Mouse (Mus musculus) heart, adult 2 months (tissue): Measurements from ENCODE around the gene Elob. TPM values are rescaled to one million over a fixed set of nuclear protein-coding genes. Genes with fewer than 3 reads are reported as not detected.

Experiments used
- DNase-seq, 2 experiments: peaks; one replicate each; pipeline ENCODE4 v3.0.0; 2021
- H3K27ac ChIP-seq: fragments of 200-600 bp; 2 replicates; pipeline ENCODE4 v1.8.1; 2022
- H3K27me3 ChIP-seq: fragments of 200-500 bp; 2 replicates; pipeline ENCODE4 v1.6.1; 2012; ENCODE audit warnings: mild to moderate bottlenecking, low read length, inconsistent platforms, mixed read lengths; ENCODE audit not compliant: control insufficient read depth, insufficient read depth
- H3K36me3 ChIP-seq: fragments of 200-500 bp; 2 replicates; pipeline ENCODE4 v1.6.1; 2012; ENCODE audit warnings: low read length, inconsistent platforms; ENCODE audit not compliant: control insufficient read depth, insufficient read depth
- H3K4me1 ChIP-seq: fragments of 200-500 bp; 2 replicates; pipeline ENCODE4 v1.6.1; 2011; ENCODE audit warnings: low read length; ENCODE audit not compliant: control insufficient read depth, insufficient read depth
- H3K4me3 ChIP-seq: fragments of 200-600 bp; 2 replicates; pipeline ENCODE4 v1.8.1; 2022
- H3K79me2 ChIP-seq: fragments of 200-500 bp; replicated peaks from 2 replicates; pipeline ENCODE4 v1.6.1; 2012; ENCODE audit warnings: mild to moderate bottlenecking, inconsistent platforms, low read length, moderate library complexity, mixed read lengths; ENCODE audit not compliant: control insufficient read depth, insufficient read depth
- H3K9ac ChIP-seq: fragments of 200-500 bp; 2 replicates; pipeline ENCODE4 v1.6.1; 2012; ENCODE audit warnings: low read depth, mild to moderate bottlenecking, control low read depth, inconsistent platforms, low read length, mixed read lengths
- CTCF ChIP-seq: fragments of 200-600 bp; IDR thresholded peaks from 2 replicates; pipeline ENCODE4 v1.8.1; 2022; ENCODE audit warnings: antibody characterized with exemption, mild to moderate bottlenecking, moderate library complexity
- EP300 ChIP-seq: fragments of 200-500 bp; IDR thresholded peaks from 2 replicates; pipeline ENCODE4 v1.6.1; 2011; ENCODE audit warnings: low read depth, low read length, control low read depth; ENCODE audit not compliant: insufficient read depth
- POLR2A ChIP-seq: fragments of 200-500 bp; IDR thresholded peaks from 2 replicates; pipeline ENCODE4 v1.6.1; 2011; ENCODE audit warnings: mild to moderate bottlenecking, low read depth, low read length, control low read depth; ENCODE audit not compliant: insufficient read depth
- WGBS: fragments of 180-500 bp; shearing (Covaris S2); methylation state at CpG from one replicate; pipeline ENCODE4 v1.1.7; 2018; 5-methylcytosine and 5-hydroxymethylcytosine counted together
- intact Hi-C: fragments of 180-260 bp; cut with DNase I; formaldehyde crosslinking; loops from one replicate; pipeline ENCODE4 v1.15.1; 2025
- polyA plus RNA-seq: library from polyadenylated mRNA; depleted of rRNA; stranded (reverse); fragments of >200 nt; gene quantifications from 2 replicates; pipeline ENCODE4 v1.2.3, GENCODE M21; 2012
- total RNA-seq, 2 experiments: library from RNA; stranded (reverse); gene quantifications; 2 replicates each; pipeline ENCODE4 v1.2.3; 2021

Elob gene
- total and polyA plus RNA-seq, 3 experiments = 325 to 511 (median 371) TPM

DNA sequence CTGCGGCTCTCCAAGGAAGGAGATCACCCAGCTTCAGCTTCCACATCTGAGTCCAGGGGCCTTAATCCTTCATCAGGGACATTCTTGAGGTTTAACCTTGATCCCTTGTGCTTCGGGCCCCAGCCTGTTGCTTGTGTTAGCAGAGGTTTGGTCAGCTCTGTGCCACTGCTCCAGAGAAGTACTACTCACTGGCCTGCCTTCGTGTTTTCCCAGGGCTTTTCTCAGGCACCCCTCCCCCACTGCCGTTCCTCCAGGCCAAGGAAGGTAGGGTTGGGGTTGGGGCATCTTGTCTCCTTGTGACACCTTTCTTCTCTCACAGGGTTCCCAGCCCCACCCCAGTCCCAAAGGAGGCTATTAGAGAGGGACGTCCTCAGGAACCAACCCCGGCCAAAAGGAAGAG lies 6.8 kb downstream of the Elob start:
- no peaks in the 10 kb centered on the region for H3K4me1 ChIP-seq
- DNase-seq = no peak
- peaks cover 19% of the 10 kb centered on the region for H3K36me3 ChIP-seq
- no peaks in the 10 kb centered on the region for H3K79me2 ChIP-seq
- H3K27me3 ChIP-seq = no peaks in the 10 kb centered on the region
- no peak overlapping the region for H3K4me3 ChIP-seq
- H3K27ac ChIP-seq = no peak overlapping the region
- TF ChIP-seq EP300 (no peak), POLR2A (no peak), CTCF (no peak)
- H3K9ac ChIP-seq = no peak overlapping the region
- 60% methylated on average over 6 of the region's 6 CpGs for WGBS
- intact Hi-C loops = no loop called here

DNA sequence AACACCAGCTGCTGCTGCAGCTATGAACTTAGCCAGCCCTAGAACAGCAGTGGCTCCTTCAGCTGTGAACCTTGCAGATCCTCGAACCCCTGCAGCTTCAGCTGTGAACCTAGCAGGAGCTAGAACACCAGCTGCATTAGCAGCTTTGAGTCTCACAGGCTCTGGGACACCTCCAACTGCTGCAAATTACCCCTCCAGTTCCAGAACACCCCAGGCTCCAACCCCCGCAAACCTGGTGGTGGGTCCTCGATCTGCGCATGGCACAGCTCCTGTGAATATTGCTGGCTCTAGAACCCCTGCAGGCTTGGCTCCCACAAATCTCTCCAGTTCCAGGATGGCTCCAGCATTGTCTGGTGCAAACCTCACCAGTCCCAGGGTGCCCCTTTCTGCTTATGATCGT lies 8.2 kb downstream of the Elob start:
- H3K36me3 ChIP-seq = peaks cover 22% of the 10 kb centered on the region
- intact Hi-C loops = no loop called here

DNA sequence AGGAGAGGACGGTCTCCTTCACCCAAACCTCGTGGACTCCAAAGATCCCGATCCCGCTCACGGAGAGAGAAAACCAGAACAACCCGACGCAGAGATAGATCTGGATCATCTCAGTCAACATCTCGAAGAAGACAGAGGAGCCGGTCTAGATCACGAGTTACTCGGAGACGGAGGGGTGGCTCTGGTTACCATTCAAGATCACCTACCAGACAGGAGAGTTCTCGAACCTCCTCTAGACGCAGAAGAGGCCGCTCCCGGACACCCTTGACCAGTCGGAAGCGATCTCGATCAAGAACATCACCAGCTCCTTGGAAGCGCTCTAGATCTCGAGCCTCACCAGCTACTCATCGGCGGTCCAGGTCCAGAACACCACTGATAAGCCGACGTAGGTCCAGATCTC lies 9.7 kb downstream of the Elob start:
- Histone ChIP-seq H3K9ac (no peak overlapping the region), H3K79me2 (no peaks in the 10 kb centered on the region), H3K27me3 (no peaks in the 10 kb centered on the region), H3K4me1 (no peaks in the 10 kb centered on the region), H3K27ac (no peak overlapping the region), H3K4me3 (no peak overlapping the region), H3K36me3 (peaks cover 27% of the 10 kb centered on the region)
- no peak for DNase-seq
- intact Hi-C loops = no loop called here
- 97% methylated on average over 25 of the region's 25 CpGs for WGBS
- TF ChIP-seq EP300 = no peak
- TF ChIP-seq POLR2A = no peak
- no peak for TF ChIP-seq CTCF

More for the DNA sequence above, 8.2 kb downstream of the Elob start:
- H3K27ac ChIP-seq = no peak overlapping the region
- WGBS = 96% methylated on average over 5 of the region's 5 CpGs
- H3K9ac ChIP-seq = no peak overlapping the region
- DNase-seq = no peak
- H3K4me3 ChIP-seq = no peak overlapping the region
- no peaks in the 10 kb centered on the region for H3K27me3 ChIP-seq
- H3K4me1 ChIP-seq = no peaks in the 10 kb centered on the region
- H3K79me2 ChIP-seq = no peaks in the 10 kb centered on the region
- no peak for TF ChIP-seq CTCF
- no peak for TF ChIP-seq EP300
- no peak for TF ChIP-seq POLR2A

DNA sequence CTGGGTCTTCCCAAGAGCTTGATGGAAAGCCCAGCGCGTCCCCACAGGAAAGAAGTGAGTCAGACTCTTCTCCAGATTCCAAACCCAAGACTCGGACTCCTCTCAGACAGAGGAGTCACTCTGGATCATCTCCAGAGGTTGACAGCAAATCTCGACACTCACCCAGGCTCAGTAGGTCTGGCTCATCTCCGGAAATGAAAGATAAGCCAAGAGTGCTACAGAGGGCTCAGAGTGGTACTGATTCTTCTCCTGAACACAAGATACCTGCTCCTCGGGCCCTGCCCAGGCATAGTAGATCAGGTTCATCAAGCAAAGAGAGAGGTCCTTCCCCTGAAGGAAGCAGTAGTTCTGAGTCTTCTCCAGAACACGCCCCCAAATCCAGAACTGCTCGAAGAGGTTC lies 10.4 kb downstream of the Elob start:
- H3K4me3 ChIP-seq = no peak overlapping the region
- H3K79me2 ChIP-seq = no peaks in the 10 kb centered on the region
- TF ChIP-seq POLR2A (no peak), CTCF (no peak), EP300 (no peak)
- H3K4me1 ChIP-seq = no peaks in the 10 kb centered on the region
- H3K27ac ChIP-seq = no peak overlapping the region
- no peaks in the 10 kb centered on the region for H3K27me3 ChIP-seq
- WGBS = 92% methylated on average over 8 of the region's 8 CpGs
- intact Hi-C loops = no loop called here
- no peak overlapping the region for H3K9ac ChIP-seq
- H3K36me3 ChIP-seq = peaks cover 32% of the 10 kb centered on the region
- DNase-seq = no peak

DNA sequence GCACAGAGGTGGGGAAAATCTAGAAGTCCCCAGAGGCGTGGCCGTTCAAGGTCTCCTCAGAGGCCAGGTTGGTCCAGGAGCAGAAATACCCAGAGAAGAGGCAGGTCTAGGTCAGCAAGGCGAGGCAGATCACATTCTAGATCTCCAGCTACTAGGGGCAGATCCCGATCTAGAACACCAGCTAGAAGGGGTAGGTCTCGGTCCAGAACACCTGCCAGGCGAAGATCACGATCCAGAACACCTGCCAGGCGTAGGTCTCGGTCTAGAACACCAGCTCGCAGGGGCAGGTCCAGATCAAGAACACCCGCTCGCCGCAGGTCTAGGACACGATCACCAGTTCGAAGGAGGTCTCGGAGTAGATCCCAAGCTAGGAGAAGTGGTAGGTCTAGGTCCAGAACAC lies 13.3 kb downstream of the Elob start:
- intact Hi-C loops = no loop called here
- no peak for TF ChIP-seq CTCF
- TF ChIP-seq POLR2A = no peak
- no peak for TF ChIP-seq EP300

DNA sequence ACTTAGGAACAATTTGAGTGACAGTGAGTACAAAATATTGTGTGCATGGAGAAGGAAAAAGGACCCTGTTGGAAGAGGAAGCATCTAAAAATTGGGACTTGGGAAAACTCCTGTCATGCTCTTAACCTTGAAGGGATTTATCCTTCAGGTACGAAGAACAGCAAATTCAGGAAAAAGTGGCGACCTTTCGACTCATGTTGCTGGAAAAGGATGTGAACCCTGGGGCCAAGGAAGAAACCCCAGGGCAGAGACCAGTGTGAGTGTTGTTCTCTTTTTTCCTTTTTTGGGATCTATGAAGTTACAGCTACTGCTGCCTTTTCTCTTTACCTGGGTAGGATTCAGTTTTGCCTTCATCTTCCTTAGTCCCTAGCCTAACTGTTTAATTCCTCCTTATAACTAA lies 21.0 kb downstream of the Elob start:
- TF ChIP-seq POLR2A = no peak
- TF ChIP-seq EP300 = no peak
- no peak for TF ChIP-seq CTCF
- intact Hi-C loops = loop anchor here (2.0 kb wide), 2 partner anchors 37 to 59 kb away; partner anchors contain the start of gene Flywch1
- Histone ChIP-seq H3K4me1 (peaks cover 8% of the 10 kb centered on the region), H3K79me2 (peaks cover 3% of the 10 kb centered on the region; the same call in 1 of the 2 replicates), H3K27me3 (no peaks in the 10 kb centered on the region), H3K4me3 (no peak overlapping the region), H3K27ac (no peak overlapping the region), H3K9ac (no peak overlapping the region), H3K36me3 (peaks cover 53% of the 10 kb centered on the region)
- 77% methylated on average over 3 of the region's 3 CpGs for WGBS
- no peak for DNase-seq

More for the DNA sequence above, 13.3 kb downstream of the Elob start:
- Histone ChIP-seq H3K27ac (no peak overlapping the region), H3K9ac (no peak overlapping the region), H3K36me3 (peaks cover 43% of the 10 kb centered on the region), H3K4me1 (no peaks in the 10 kb centered on the region), H3K79me2 (no peaks in the 10 kb centered on the region), H3K4me3 (no peak overlapping the region), H3K27me3 (no peaks in the 10 kb centered on the region)
- no peak for DNase-seq
- 99% methylated on average over 16 of the region's 16 CpGs for WGBS
